Mouse (Mus musculus) A20 (cell line): ENCODE results near the gene Lcp1.

Experiments
- DNase-seq: peaks from one replicate; pipeline ENCODE4 v3.0.0-alpha.2; 2011; ENCODE audit warnings: low read depth, low spot score

Gene Lcp1

GRCm38 (mm10) chr14:75130501-75131318 lies at the start of gene Lcp1, which contains the start of gene Lrrc63:
Gene Lcp1, plus strand, starts transcription at chr14:75131101.
Gene Lrrc63, minus strand, starts transcription at chr14:75130881.
- peak; percentile 92 for DNase-seq

DNA sequence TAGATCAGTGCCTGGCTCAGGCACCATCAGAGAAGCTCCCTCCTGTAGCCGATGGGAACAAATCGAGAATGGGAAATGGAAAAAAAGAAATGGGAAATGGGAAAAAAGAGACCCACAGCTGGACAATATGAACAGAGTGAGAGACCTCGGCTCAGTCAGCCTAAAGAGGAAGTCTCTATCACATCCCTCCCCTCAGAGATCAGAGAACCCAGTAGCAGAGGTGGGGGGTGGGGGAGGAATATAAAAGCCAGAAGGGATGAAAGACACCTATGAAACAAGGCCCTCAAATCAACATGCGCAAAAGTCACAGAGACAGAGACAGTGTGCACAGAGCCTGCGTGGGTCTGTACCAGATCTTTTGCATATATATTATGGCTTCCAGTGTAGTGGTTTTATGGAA lies 27.9 kb upstream of the Lcp1 start:
- DNase-seq = no peak

- DNase-seq = no peak
Measured at GRCm38 (mm10) chr14:75121658-75122057, 9.2 kb upstream of the Lcp1 start.

DNA sequence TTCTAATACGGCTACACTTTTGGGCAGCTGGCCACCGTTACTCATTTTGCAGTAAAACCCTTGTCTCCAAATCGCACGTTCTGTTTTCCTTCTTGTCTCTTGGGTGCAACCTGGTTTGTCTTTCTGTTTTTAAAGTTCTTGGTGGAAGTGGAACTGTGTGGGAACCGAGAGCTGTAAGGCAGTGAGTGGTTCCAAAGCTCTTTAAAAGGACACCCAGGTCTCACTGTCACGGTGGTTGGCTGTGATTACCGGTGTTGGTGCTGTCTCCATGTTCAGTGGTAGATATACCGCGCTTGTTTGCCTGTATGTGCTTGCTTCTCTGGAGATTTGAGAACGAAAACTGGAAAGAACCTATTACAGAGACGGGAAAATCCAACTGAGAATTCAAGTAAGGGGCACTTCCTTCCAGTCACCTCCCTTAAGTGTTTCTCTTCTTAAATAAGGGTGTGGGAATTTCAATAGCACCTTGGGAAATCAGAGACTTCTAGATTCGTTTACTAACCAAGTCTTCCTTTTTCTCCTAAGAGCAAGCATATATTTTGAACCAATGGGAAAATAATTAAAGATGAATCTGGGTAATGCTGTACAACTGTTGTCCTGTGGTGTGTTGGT lies 529 bp downstream of the Lcp1 start:
- no peak for DNase-seq

GRCm38 (mm10) chr14:75136119-75136966 lies 5.4 kb downstream of the Lcp1 start:
- peak; percentile 44 for DNase-seq

DNA sequence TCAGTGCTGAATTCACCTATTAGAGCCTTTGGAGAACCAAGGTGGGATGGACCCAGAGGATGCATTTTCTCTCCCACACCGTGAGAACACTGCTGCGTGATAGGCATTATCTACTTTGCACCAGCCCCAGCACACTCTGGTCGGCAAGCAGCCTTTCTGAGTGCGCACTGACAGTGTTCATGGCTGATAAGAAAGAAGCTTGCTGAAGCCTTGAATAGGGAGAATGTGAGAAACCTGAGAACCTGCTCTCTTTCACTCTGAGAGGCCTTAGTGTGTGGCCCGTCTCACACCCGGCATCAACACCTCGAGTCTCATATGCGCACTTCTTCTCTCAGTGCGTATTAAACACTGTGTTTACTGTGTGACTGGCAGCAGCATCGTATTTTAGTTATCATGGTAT lies 7.6 kb downstream of the Lcp1 start:
- DNase-seq = no peak

GRCm38 (mm10) chr14:75139225-75139624 lies 8.3 kb downstream of the Lcp1 start:
- no peak for DNase-seq

GRCm38 (mm10) chr14:75147706-75148105 lies 16.8 kb downstream of the Lcp1 start:
- DNase-seq = peak; percentile 23

DNA sequence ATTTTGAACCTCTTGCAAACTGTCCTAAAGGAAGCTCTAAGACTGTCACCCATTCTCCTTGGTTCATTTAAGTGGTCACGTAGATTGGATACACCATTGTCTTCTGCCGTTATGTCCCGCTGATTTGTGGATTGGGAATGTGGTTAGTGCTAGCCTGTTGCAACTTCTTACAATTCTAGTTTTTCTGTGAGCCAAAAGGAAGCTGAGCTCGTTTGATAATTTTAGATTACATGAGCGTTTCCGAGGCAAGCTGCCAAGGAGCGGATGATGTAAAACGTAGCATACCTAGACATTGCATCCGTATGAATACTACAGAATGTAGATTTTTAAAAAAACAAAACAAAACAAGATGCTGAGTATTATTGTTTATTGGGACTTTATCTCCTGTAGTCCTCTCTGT lies 17.3 kb downstream of the Lcp1 start:
- no peak for DNase-seq

- DNase-seq = no peak
Measured at GRCm38 (mm10) chr14:75150653-75151052, 19.8 kb downstream of the Lcp1 start.

GRCm38 (mm10) chr14:75151146-75151545 lies 20.2 kb downstream of the Lcp1 start:
- no peak for DNase-seq

DNA sequence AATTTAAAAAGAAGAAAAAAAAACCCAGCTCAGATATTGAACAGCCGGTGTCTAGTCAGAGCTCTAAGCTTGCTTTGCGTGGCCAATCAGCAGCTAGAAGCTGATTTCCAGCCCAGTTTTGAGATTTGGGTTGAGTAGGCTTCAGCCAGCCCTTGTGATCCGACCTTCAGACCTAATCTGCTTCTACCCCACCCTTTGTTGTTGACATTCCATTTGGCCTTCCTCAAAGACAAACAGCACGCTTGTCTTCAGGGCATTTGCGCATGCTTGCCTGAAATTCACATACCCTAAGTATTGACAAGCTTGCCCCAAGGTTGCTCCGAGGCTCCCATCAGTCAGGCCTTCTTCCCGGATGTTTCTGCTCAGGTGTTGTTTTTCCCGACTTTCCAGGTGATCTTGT lies 23.6 kb downstream of the Lcp1 start:
- no peak for DNase-seq

- DNase-seq = no peak
Measured at GRCm38 (mm10) chr14:75159375-75159774, 28.5 kb downstream of the Lcp1 start.

DNA sequence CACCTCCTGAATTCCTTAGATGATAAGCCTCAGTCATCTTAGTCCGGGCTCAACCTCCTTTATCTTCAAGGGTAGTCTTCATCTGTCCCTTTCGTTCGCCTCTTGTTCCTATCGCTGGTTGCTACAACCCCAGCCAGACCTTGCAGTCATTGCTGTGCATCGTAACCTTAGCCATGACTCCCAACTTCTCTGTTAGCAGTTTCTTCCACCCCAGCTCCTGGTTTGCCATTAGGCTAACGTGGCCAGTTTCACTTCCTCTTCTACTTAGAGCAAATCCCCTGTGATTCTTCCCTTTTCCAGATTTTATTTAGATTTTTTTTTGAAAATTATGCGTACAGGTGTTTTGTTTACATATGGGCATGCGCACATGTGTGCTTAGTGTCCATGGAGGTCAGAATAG lies 33.0 kb downstream of the Lcp1 start:
- DNase-seq = no peak

GRCm38 (mm10) chr14:75164345-75164744 lies 33.4 kb downstream of the Lcp1 start:
- DNase-seq = no peak

- no peak for DNase-seq
Measured at GRCm38 (mm10) chr14:75165574-75166131, 34.8 kb downstream of the Lcp1 start.

DNA sequence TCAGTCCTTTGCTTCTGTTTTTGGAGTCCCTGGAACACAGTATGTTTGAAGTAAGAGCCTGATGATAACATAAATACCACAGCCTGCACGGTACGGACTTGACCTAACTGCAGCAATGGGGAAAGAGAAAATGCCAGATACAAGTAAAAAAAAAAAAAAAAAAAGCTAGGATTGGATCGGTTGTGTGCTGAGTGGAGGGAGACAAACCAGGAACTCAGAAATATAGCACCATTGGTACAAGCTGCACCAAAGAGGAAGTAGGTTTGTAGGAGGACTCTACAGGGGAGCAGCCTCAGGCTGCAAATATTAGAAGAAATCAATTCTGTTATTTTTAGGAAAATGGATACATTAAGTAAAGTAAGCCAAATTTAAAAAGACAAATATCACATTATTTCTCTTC lies 37.6 kb downstream of the Lcp1 start:
- peak; percentile 49 for DNase-seq

DNA sequence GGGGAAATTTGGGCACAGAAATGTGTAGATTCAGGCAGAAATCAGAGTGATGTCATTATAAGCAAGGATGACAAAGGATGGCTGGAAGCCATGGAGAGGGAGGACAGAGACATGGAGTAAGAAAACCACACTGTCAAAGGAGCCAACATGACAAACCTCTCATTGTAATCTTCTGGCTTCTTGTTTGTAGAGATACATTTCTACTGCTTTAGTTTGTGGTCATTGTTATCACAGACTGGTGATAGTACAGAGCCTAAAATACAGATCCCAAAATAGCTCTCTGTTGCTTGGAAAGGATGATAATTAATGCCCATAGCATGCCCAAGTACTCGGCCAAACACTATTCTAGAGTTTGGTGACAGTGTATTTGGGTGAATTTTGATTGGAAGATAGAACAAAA lies 39.6 kb downstream of the Lcp1 start:
- no peak for DNase-seq

- DNase-seq = no peak
Measured at GRCm38 (mm10) chr14:75174296-75174695, 43.4 kb downstream of the Lcp1 start.

DNA sequence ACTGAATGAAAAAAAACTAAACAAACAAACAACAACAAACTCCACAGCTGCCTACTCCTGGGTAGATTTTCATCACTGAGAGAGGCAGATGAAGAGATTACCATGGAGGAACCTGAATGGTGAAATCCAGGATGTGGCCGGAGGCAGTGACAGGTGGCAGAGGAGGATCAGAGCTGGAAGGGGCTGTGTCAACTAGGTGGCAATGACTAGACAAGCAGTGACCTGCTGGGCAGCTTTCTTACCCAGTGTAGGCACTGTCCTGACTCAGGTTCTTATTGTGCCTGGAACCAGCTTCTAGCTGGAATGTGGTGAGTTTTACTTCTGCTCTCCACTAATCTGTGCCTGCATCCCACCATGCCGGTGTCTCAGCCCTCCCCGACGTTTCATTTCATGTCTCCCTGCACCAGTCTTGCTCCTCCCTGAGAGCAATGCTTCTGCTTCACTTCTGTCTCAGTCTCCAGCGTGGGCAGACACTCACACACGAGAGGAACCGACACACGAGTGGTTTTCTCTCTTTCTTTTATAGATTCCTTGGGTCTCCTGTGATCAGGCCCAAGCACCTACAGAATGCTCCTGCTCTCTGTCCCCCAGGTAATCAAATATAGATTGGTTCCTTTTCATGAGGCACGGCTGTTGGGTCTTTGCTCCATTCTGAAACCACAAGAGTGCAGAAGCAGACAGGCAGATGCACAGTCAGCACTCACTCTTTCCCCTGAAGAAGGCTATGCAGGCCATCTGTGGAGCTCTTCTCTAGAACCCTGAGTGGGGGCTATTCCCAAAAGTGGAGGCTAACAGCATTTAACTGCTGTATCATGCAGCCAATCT lies 44.0 kb downstream of the Lcp1 start:
- peak; percentile 41 for DNase-seq

- no peak for DNase-seq
Measured at GRCm38 (mm10) chr14:75175781-75176180, 44.9 kb downstream of the Lcp1 start.
